Mouse (Mus musculus) lung, postnatal 10 days (tissue): ENCODE results near the gene Kit.

ENCODE experiments used
- DNase-seq: peaks from one replicate; pipeline ENCODE4 v3.0.0; 2021

Gene Kit

DNA sequence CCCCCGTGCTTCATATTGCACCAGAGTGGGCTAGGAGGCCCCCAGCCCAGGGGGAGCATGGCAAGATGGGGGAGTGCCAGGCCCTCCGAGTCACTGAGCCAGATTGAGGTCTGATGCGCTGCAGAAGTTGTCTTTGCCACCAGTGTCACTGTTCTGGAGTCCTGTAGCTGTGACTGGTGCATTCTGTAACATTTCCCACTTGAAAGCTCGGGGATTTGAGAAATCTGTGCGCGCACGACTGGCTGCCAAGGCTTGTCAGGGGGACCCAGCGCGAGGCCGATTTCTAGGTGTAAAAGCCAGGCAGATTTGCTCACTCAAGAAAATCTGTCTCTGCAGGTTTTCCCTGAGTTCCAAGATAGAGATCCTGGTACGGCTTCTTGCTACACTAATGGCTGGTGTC lies 16.9 kb downstream of the Kit start:
- no peak for DNase-seq

DNA sequence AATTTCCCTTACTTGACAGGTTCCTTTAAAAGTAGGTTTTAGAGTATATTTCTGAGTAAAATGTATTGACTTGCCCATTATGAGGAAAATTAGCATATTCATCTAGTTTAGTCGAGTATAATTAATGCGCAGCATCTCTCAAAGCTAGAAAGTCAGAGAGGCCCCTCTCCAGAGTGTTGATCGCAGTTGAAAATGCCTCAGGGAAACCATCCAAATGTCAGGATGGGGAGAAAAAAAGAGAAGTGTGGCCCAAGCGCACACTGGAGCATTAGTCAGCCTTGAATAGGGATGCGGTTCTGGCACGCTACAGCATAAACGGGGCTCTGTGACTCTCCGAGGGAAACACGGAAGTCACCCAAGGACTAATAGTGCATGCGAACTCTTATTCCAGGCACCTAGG lies 20.6 kb downstream of the Kit start:
- no peak for DNase-seq

DNA sequence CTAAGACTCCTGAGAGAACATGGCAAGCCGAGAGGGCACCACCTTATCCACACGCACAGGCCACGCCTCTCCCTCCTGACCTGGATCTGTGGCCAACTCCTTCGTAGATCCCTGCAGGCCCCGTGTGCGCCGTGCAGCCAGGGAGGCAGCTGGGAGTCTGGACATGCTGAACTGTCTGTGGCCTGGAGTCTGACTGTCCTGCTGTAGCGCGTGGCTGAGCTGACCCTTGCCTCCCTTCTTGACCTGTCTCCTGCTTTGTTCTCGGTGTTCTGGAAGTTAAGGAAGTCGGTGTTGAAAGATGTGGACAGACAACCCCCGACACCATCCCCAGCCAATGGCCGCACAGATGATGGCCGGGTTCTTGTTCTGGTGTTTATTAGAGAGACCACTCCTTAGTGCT lies 21.5 kb downstream of the Kit start:
- peak; percentile 49 for DNase-seq

DNA sequence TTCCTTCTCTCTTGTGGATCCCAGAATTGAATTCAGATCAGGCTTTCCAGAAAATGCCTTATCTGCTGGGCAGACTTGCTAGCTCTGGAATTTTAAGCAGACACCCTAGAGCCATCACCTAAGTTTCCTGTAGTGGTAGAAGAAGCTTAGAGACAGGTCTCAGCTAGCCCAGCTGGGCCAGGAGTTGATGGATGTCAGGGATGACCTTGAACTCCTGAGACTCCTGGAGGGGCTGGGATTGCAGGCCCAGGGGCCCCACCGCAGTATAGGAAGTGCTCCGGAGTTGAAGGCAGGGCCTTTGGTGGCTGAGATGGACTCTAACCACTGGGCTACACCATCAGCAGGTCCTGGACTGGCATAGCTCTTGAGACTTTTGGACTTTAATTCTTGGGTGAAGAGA lies 22.6 kb downstream of the Kit start:
- DNase-seq, result no peak

DNA sequence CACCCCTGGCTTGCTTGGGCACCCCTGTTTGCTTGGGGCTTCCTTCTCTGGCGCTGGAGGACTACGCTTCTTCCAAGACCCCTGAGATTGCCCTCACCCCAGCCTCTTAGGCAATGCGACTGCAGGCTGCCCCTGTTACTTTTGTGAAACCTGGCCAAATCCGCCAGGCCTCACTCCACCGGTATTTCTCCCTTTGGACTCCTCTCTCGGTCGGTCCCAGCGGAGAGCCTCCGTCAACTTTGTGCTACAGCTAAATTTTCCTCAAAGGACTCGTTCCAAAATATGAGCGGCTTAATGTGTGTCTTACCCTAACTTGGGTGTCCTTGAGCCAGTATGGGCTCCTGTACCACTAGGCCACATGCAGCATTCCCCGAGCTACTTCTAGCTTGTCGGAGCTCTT lies 23.8 kb downstream of the Kit start:
- DNase-seq, result no peak

GRCm38 (mm10) chr5:75599991-75600390 lies 25.3 kb downstream of the Kit start:
- no peak for DNase-seq

DNA sequence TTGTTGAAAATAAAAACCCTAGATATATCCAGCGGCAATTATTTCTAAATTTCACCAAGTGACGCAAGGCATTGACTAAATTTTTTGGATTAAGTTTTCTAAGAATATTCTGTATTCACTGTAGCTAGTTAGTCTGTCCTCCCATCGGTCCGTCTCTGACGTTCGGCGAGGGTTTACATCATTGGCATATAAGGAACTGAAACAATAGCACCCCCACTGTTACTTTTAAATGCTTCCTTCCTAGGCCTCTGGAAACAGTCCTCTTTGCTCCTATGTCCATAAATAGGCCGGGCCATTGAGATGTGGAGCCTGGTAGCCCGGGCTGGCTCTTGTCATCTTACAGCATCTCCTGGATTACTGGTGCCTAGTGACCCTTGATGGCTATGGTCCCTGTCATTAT lies 29.5 kb downstream of the Kit start:
- no peak for DNase-seq

DNA sequence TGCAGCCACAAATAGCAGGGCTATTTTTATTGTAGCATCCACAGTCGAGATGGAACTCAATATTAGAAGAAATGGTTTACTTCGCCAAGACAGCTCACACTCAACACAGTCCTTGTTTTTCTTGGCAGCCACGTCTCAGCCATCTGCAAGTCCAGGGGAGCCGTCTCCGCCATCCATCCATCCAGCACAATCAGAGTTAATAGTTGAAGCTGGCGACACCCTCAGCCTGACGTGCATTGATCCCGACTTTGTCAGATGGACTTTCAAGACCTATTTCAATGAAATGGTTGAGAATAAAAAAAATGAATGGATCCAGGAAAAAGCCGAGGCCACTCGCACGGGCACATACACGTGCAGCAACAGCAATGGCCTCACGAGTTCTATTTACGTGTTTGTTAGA lies 32.2 kb downstream of the Kit start:
- DNase-seq, result no peak

DNA sequence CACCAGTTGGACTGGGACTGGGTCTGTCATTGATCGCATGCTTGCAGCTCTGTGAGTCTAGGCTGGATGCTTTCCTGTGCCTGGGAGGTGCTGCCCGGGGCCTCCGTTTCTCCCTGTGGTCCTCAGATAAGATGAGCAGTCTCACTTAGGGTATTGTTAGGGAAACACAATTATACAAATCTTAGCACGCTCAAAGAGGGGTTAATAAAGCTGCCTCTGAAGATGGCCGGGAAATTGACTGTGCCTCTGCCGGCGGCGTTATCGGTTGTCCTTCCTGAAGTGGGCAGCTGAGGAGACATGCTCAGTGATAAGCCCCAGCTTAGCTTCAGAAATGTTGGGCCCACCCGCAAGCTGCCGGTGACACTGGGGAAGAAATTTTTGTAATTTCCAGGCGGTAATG lies 33.3 kb downstream of the Kit start:
- no peak for DNase-seq

GRCm38 (mm10) chr5:75612380-75612779 lies 37.7 kb downstream of the Kit start:
- DNase-seq, result no peak

DNA sequence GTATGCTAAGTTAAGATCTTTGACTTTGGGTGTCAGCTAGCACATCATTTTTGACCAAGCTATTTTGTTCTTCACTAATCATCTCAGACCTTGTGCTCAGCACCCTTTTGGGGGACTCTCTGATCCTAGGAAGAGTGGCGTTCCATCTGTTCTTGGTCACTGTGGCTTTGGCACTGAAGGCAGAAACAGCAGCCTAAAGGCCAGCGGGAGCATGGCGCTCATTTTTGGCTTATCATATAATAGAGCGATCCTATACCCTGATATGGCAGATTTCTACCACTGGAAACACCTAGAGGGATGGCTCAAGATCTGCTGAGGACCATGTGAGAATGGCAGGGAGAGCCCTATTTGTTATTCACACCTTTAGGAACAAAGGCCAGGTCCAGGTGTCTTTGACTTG lies 38.2 kb downstream of the Kit start:
- no peak for DNase-seq

- DNase-seq, result no peak
These were observed 40.4 kb downstream of the Kit start for GRCm38 (mm10) chr5:75615000-75615571.

DNA sequence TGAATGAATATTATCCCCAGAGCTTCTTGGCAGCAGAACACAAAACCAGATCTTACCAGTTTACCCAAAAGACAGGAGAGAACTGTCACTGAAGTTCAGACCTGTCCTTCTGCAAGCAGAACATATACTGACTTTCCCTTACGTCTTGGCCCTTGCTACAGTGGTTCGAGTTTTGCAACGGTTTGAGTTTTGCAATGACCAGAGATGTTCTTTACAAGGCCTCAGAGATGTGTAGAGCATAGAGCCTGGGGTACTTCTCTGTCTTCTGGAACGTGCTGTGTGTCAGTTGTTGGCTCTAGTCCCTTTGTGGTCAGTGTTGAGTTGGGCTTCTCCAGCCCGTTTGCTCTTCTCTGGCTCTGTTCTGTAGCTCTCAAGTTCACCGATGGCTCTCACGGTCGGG lies 40.9 kb downstream of the Kit start:
- DNase-seq, result no peak

- DNase-seq, result no peak
These were observed 47.7 kb downstream of the Kit start for GRCm38 (mm10) chr5:75622401-75622800.

DNA sequence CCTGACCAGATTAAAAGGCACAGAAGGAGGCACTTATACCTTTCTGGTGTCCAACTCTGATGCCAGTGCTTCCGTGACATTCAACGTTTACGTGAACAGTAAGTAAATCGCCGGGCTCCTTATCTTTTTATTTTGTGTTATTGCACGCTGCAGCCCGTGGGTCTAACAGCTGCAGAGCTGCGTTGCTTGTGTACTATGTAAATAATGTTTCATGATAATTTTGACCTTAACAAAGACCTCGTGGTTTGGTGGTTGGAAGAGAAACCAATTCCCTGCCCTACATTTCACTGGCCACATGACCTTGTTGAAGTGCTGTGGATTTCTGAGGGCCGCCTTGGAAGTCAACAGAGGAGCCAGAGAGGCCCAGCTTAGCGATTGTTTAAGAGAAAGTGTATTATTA lies 48.3 kb downstream of the Kit start:
- DNase-seq, result no peak

DNA sequence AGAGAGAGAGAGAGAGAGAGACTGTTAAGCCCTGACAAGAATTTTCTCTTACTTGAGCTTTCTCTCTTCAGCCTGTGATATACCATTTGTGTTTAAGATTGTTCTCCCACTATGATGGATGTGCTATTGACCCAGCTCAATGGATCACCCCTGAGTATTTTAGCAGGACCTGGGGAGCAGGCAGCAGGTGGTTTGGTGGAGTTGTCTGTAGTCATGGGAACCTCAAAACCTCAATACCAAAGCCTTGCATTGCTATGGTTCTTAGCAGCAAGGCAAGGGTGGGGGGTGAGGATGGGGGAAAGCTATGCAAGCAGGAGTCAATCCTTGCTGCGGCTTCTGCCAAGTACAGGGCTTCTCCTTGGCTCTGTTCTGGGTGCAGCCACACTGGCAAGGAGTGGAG lies 48.8 kb downstream of the Kit start:
- no peak for DNase-seq

- DNase-seq, result no peak
These were observed 49.4 kb downstream of the Kit start for GRCm38 (mm10) chr5:75623993-75624706.

DNA sequence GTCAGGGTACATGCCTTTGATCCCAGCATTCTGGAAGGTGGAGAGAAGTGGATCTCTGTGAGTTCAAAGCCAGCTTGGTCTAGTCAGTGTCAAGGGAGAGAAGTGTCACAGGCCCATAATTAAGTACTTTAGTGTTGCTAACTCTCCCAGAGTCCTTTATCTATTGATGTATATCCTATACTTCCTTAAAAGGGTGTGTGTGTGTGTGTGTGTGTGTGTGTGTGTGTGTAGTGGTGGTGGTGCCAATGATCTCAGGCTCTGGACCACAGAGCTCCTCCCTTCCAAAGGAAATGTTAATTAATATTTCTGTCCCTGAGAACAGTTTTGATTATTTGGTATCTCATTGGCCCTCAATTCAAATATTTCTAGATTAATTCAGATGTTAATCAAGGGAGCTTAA lies 50.3 kb downstream of the Kit start:
- DNase-seq, result no peak

GRCm38 (mm10) chr5:75626284-75626683 lies 51.6 kb downstream of the Kit start:
- no peak for DNase-seq

GRCm38 (mm10) chr5:75626703-75627102 lies 52.0 kb downstream of the Kit start:
- no peak for DNase-seq

DNA sequence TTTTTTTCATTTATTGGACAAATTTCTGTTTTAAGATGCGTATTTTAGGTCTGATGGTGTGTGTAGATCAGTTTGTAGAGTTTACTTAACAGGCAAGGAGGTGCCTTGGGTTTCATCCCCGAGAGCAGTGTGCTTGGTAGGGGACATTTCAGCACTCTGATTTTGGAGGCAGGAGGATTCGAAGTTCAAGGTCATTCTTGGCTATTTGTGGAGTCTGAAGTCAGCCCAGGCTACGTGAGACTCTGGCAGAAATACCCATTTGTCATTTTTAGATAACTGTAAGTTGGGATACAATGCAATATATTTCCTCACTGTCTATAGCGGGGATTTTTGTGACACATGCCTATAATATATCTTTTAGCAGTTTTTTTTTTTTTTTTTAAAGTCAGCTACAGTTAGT lies 57.5 kb downstream of the Kit start:
- no peak for DNase-seq

DNA sequence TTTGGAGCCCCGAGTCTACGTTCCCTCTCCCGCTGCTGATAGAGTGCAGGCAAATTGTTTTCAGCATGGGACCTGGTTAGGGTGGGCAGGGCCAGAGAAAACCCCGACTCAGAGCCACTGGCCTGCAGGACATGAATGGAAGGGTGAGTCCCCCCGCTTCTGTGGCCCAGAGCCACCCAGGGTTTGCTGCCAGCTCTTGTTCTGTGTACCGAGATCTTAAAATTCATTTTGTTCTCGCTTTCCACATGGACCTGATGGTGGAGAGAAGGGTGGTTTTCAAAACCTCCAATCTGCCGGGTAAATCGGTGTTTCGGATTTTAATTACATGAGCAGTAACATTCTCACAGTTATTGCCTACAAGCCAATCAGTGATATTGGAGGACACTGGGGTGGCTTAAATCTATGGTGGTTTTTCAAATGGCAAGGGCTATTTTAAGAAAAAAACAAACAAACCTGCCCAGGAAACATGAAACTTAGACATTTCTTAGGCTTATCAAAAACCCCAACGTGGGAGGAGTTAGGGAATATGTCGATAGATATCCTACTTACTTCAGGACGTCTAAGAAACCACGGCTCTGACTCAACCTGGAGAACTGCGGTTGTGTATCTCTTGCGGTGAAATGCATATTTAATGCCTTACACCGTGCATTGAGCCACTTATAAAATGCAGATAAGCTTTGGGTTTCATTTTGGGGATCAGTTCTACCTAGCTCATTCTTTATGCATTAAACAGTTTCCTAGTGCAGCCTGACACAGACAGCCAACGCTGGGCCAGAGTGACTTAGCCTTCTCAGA lies 58.3 kb downstream of the Kit start:
- no peak for DNase-seq

DNA sequence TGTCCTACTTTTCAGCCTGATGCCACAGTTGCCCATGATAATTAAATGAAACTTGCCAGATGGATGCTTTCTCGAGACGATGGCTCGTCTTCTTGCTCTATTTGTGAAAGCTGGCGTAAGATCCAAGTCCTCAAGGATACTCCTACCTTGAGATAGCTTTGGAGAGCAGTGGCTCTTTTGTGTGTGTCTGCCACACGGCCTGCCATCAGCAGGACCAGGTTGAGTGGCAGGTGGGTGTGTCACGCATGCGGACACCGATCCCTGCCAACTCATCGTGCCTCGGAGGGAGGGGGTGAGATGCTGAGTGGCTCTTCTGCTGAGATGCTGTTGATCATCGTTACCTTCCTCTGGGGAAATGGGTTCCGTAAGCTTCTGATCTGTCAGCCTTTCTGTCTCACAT lies 60.7 kb downstream of the Kit start:
- no peak for DNase-seq

- DNase-seq, result no peak
These were observed 65.9 kb downstream of the Kit start for GRCm38 (mm10) chr5:75640637-75641036.
